Mouse (Mus musculus) ZHBTc4 (cell line): ENCODE results near the gene Vps36.

Experiments
- DNase-seq: peaks from one replicate; pipeline ENCODE4 v3.0.0-alpha.2; 2011; ENCODE audit warnings: low read depth, low spot score

Vps36 gene

DNA sequence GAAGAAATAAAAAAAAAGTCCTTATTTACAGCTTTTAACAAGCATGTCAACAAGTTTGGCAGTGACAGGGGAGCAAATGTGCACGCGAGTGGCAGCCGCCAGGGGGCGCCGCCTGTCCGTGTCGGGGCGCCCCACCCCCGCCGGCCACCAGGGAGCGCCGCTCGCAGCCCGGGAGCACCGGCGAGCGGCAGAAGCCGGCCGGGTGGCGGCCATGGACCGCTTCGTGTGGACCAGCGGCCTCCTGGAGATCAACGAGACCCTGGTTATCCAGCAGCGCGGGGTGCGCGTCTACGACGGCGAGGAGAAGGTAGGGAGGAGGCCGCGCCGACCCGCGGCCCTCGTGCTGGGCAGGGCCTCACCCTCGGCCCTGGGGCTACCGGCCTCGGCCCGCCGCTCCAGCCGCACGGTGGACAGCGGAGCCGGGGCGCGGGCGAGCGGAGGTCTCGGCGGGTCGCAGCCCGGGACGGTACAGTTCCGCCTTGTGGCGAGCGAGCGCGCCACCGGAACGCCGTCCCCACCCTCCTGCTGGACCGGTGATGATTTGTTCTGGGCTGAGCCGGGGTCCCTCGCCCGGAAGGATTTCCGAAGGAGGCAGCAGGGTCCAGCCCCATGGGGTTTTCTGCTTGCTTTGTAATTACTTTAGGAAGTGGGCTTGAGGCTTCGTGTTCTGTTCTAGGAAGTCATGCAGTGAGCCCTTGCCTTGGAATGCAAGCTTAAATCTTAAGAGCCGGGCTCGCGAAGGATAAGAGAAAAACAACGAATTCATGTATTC lies at the start of gene Vps36:
Vps36 (plus strand) TSS at position 150 of the 772 bp plus-strand sequence.
- peak; percentile 91 for DNase-seq

- no peak for DNase-seq
Observed at GRCm38 (mm10) chr8:22143764-22144491, 48.7 kb upstream of the Vps36 start.

DNA sequence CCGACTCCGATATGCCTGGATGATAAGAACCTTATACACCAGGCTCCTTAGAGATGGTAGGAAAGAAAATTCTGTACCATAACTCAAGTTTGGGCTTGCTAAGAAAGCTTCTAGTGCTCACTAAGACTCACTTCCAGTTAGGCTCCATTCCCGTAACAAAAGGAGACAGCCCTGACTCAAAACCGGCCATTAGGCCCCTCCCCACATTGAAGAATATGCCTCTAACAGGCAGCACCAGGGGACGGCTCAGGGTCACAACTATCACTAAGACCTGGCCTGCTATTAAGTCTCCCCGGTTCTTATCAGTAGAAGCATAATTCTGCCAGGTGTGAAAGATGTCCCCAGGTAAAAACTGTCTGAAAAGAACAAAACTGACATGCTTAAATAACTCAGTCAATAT lies 46.8 kb upstream of the Vps36 start:
- DNase-seq = peak; percentile 50

DNA sequence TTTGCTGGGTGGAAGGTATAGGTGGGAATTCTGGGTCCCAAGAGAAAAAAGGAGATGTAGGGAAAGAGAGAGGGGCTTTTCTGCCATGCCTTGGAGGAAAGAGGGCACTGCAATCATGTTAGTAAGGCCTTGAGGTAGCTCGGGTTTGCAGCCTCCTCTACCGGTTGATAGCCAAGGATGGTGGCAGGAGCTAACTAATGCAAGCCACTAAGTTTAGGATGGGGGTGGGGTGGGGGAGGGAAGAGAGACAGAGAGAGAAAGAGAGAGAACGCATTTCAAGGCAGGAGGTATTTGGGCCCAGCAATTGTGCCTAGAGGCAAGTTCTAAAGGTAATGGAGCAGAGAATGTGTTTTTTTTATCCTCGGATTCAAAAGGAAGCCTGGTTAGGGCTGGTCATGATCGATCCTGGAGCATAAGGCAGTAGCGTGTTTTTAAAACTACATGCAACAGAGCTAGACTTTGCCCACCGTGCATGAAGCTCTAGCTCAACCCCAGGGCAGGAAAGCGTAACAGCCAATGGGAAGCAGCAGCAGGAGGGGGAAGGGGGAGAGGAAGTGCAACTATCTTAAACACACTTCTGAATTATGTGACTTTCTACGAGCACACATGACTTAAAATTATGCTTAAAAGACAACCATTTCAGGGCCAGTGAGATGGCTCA lies 44.8 kb upstream of the Vps36 start:
- DNase-seq = no peak

GRCm38 (mm10) chr8:22148367-22148740 lies 44.3 kb upstream of the Vps36 start:
- no peak for DNase-seq

DNA sequence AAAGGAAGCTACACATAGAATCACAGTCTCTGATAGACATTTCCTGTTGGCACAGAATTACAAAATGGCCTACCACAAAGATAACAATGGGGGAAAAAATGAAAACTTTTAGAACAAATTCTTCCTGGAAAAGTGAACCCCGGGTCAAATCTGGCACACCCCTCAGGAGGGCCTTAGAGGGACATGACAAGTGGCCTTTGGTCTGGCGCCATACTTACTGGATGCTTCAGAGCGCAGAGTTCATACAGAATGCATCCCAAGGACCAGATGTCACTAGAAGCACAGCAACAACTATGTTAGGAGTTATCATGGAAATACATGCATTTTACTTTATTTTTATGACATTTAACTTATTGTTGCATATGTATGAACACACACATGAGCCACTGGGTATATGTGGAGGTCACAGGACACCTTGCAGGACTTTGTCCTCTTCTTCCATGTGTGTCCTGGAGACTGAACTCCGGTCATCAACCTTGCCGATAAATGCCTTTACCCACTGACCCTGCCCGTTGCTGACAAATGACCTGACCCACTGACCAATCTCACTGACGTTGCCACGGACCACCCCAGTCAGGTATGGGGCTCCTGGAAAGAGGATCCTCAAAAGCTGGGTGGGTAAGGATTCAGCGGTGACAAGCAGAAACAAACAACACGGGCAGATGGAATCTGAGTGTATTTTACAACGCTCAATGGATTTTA lies 42.8 kb upstream of the Vps36 start:
- DNase-seq = no peak

DNA sequence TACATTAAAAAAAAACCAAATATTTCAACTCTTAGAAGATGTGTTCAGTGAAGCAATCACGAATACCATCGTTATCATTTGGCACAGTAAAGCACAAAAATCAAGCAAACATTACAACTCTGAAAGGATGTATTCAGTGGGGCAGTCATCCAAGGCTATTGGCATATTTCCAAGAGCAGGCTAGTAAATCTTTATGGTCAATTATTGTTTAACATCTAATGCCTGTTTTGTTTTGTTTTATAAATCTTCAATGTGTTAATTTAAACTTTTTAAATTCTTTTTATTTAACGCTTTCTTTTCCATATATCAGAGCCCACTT lies 42.3 kb upstream of the Vps36 start:
- DNase-seq = no peak

DNA sequence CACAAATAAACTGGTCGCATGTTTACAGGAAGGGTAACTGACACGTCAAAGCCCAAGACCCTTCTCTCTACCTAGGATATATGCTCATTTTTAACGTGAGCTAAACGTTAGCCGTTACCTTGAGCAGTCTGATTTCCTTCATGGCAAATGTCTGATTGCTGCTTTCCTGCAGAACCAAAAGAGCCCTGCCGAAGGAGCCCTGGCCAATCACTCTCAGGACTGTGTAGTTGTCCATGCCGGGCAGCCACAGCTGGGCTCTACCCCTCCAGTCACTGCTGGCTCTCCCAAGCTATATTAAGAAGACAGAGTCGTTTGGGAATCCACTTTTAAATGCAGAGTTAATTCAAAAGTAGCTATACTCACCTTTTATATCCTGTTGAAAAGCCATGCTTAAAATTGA lies 30.4 kb upstream of the Vps36 start:
- DNase-seq = no peak

DNA sequence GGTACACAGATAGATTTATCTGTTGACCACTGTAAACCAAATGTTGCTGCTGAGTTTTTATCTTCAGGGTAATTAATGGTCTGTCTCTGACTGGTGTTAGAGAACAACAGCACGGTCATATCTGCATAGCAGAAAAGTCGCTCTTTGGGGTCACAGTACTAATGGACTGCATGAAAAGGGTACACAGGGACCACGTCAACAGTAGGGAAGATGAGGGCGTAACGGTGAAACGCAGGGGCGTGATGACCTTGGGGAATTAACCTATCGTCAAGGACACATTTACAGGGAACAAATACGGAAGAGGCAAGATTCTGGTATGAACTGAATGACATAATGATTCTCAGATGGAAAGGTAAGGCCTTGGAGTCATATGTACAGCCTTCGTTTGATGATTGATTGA lies 28.2 kb upstream of the Vps36 start:
- DNase-seq = no peak

- DNase-seq = no peak
Observed at GRCm38 (mm10) chr8:22165251-22166079, 27.1 kb upstream of the Vps36 start.

GRCm38 (mm10) chr8:22166080-22166603 lies 26.5 kb upstream of the Vps36 start, which contains the start of gene Nek3:
Gene Nek3 (minus strand): TSS chr8:22166435.
- peak; percentile 95 for DNase-seq

DNA sequence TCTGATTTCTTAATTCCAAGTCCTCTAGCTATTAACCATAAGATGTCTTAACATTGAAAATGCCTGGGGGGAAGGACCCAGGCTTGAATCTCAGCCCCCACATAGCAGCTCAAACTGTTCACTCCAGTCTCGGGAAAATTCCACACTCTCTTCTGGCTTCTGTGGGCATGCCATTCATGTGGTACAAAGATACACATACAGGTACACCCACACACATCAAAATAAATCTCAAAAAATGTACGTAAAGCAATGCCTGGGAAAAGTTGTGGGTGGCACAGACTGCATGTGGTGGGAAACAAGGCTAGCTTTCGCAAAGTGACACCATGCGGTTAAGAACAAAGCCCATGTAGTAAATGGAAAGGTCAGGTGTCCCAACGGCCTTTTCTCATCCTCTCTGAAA lies 23.4 kb upstream of the Vps36 start:
- no peak for DNase-seq

DNA sequence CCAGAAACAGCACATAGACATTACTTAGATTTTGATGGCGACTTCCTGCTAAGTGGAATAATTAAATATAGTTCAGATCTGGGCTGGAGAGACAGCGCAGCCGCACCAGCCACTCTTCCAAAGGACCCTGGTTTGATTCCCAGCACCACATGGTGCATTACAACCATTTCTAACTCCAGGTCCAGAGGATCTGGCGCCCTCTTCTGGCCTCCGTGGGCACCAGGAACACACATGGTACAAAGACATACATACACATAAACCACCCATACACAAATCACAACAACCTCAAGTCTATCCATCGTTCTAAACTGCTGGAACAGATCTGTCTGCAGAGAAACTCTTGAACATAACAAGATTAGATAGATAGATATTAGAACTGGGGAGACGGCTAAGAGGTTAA lies 16.6 kb upstream of the Vps36 start:
- peak; percentile 57 for DNase-seq

GRCm38 (mm10) chr8:22184884-22185283 lies 7.7 kb upstream of the Vps36 start:
- peak; percentile 87 for DNase-seq

DNA sequence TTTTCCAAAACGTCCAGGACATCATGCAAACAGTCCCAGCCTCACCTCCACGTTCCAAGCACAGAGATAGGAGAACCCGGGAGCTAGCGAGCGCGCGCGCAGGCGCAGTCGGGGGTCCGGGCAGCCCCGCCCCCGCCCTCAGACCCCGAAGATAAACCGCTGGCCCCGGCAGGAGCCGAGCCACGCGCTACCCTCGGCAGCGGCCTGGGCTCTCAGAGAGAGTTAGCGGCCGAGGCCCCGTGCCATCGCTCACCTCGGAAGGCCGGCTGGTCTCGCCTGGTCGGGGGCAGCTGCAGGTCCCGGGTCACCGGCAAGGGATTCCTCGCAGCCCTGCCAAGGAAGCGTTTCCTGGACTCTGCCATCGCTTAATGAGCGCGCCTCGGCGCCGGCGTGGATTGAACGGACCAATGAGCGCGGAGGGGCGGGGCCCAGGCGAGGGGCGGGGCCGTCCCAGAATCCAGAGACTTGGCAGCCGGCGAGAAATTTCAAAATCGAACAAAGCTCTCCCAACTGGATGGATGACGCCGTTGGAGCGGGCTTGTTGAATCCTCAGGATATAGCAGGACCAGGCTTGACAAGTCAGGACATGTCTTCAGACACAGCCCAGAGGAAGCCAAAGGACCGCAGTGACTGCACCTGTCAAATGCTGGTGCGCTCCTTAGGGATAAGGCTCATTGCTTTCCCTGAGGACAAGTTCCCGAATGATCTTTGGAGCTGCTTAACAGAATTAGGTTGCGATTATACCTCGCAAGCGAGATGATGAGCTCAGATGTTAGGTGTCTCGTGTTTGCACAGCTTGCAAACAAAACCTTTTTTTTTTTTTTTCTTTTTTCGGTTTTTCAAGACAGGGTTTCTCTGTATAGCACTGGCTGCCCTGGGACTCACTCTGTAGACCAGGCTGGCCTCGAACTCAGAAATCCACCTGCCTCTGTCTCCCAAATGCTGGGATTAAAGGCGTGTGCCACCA lies 6.9 kb upstream of the Vps36 start, which contains the start of gene Ckap2:
Ckap2 (minus strand) TSS at position 389 of the 967 bp plus-strand sequence.
- peak; percentile 98 for DNase-seq

GRCm38 (mm10) chr8:22193432-22194010 lies 912 bp downstream of the Vps36 start:
- DNase-seq = no peak

- DNase-seq = no peak
Observed at GRCm38 (mm10) chr8:22197914-22198313, 5.3 kb downstream of the Vps36 start.

GRCm38 (mm10) chr8:22199481-22199880 lies 6.9 kb downstream of the Vps36 start:
- DNase-seq = peak; percentile 76

GRCm38 (mm10) chr8:22207535-22207934 lies 14.9 kb downstream of the Vps36 start:
- DNase-seq = no peak
